Mouse (Mus musculus) megakaryocyte, embryonic 14.5 days (primary cell): ENCODE data around the gene Cntrl.

Experiments used
- FLI1 ChIP-seq: IDR thresholded peaks from 2 replicates; pipeline ENCODE4 v1.6.1; 2012; ENCODE audit warnings: low read length, inconsistent platforms, mixed read lengths
- GATA1 ChIP-seq: IDR thresholded peaks from 3 replicates; pipeline ENCODE4 v1.6.1; 2012; ENCODE audit warnings: mixed read lengths, low read length, inconsistent platforms, borderline replicate concordance

- no peak for TF ChIP-seq FLI1
- no peak for TF ChIP-seq GATA1
These were observed 50.9 kb downstream of the Cntrl start for GRCm38 (mm10) chr2:35160206-35160605.
